Mouse (Mus musculus): ENCODE data around the gene Igll1.

GRCm38 (mm10) chr16:16849196-16849595 lies 14.6 kb downstream of the Igll1 start:
- no peak for TF ChIP-seq CTCF (IDR thresholded peaks at IDR 0.05; ENCODE audit: control insufficient read depth, insufficient read depth, insufficient read length)
- no peak for TF ChIP-seq MAX (IDR thresholded peaks at IDR 0.05)
- no peak for TF ChIP-seq CEBPB (IDR thresholded peaks at IDR 0.05; ENCODE audit: low read depth)
- TF ChIP-seq USF1 (IDR thresholded peaks at IDR 0.05; ENCODE audit: low read depth) = no peak
- no peak for TF ChIP-seq FOSL1 (IDR thresholded peaks at IDR 0.05; ENCODE audit: insufficient read depth, low read length, poor library complexity, severe bottlenecking)
